Mouse (Mus musculus): Measurements from ENCODE around the gene Rgsl1.

DNA sequence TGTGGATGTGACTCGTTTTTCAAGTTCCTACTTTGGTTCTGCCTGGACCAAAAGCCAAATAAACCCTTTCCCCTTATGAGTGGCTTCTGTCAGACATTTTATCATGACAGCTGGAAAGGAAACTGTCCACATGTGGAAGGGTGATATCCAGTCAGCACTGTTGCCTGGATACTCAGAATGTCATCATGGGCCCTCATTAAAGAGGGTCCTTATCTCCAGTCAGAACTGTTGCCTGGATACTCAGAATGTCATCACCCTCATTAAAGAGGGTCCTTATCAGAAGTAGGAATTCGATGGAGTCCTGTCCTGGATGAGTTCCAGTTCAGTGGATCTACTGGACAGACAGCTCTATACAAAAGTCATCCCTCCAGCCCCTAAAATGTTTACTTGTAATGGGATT, 29.7 kb downstream of the Rgsl1 start:
- TF ChIP-seq CTCF (IDR thresholded peaks at IDR 0.05; ENCODE audit: control insufficient read depth, insufficient read depth, insufficient read length) = no peak
- TF ChIP-seq MAX (IDR thresholded peaks at IDR 0.05) = no peak
- no peak for TF ChIP-seq MYOD1 (IDR thresholded peaks at IDR 0.05; ENCODE audit: control insufficient read depth, insufficient read length, low read depth)
